Mouse (Mus musculus) midbrain, postnatal 0 days (tissue): Measurements from ENCODE around the gene Pacs2. TPM values are rescaled to one million over a fixed set of nuclear protein-coding genes. Genes with fewer than 3 reads are reported as not detected.

Experiments used
- ATAC-seq: fragments of 200-750 bp; cut with Nextera tagmentation; 2 replicates; pipeline ENCODE4 v1.8.0; 2017; ENCODE audit warnings: moderate number of reproducible peaks, mild to moderate bottlenecking, moderate TSS enrichment, moderate library complexity; ENCODE audit not compliant: low FRiP score
- DNase-seq: peaks from one replicate; pipeline ENCODE4 v3.0.0-alpha.2; 2015; ENCODE audit warnings: low spot score
- H3K27ac ChIP-seq: fragments of 300-500 bp; sonication (generic); 2 replicates; pipeline ENCODE4 v1.5.1; 2014; ENCODE audit warnings: low read depth, mild to moderate bottlenecking, low read length, mixed read lengths
- H3K27me3 ChIP-seq: fragments of 300-500 bp; sonication (generic); 2 replicates; pipeline ENCODE4 v1.6.1; 2014; ENCODE audit warnings: low read length, control low read depth, mixed read lengths; ENCODE audit not compliant: insufficient read depth
- H3K36me3 ChIP-seq: fragments of 300-500 bp; sonication (generic); 2 replicates; pipeline ENCODE4 v1.6.1; 2014; ENCODE audit warnings: low read length, control low read depth, mixed read lengths; ENCODE audit not compliant: insufficient read depth
- H3K4me1 ChIP-seq: fragments of 300-500 bp; sonication (generic); 2 replicates; pipeline ENCODE4 v1.6.1; 2014; ENCODE audit warnings: mild to moderate bottlenecking, control low read depth, antibody characterized with exemption, low read length, mixed read lengths; ENCODE audit not compliant: insufficient read depth
- H3K4me2 ChIP-seq: fragments of 300-500 bp; sonication (generic); 2 replicates; pipeline ENCODE4 v1.6.1; 2014; ENCODE audit warnings: low read depth, mild to moderate bottlenecking, low read length, mixed read lengths; ENCODE audit not compliant: poor library complexity, severe bottlenecking
- H3K4me3 ChIP-seq: fragments of 300-500 bp; sonication (generic); 2 replicates; pipeline ENCODE4 v1.5.1; 2014; ENCODE audit warnings: low read depth, mild to moderate bottlenecking, low read length, moderate library complexity
- H3K9ac ChIP-seq: fragments of 300-500 bp; sonication (generic); replicated peaks from 2 replicates; pipeline ENCODE4 v1.6.1; 2014; ENCODE audit warnings: mild to moderate bottlenecking, low read length, moderate library complexity, mixed read lengths; ENCODE audit not compliant: poor library complexity, severe bottlenecking
- H3K9me3 ChIP-seq: fragments of 300-500 bp; sonication (generic); 2 replicates; pipeline ENCODE4 v1.6.1; 2016; ENCODE audit warnings: low read length, control low read depth
- CTCF ChIP-seq: IDR thresholded peaks from 2 replicates; pipeline ENCODE4 v1.5.1; 2016; ENCODE audit warnings: antibody characterized with exemption, mild to moderate bottlenecking
- WGBS: fragments of 180-500 bp; shearing (Covaris S2); extraction: QIAGEN DNeasy Blood & Tissue Kit; methylation state at CpG from one replicate; pipeline ENCODE4 v1.1.7; 2014; 5-methylcytosine and 5-hydroxymethylcytosine counted together
- polyA plus RNA-seq: library from polyadenylated mRNA; unstranded; fragments of >200 nt; fragmentation: Nextera tagmentation; extraction: Ambion mirVana; gene quantifications from 2 replicates; pipeline ENCODE4 v1.2.1, GENCODE M21; 2015
- total RNA-seq: library from RNA; depleted of rRNA; stranded (reverse); fragments of >200 nt; gene quantifications from 2 replicates; pipeline ENCODE4 v1.2.3, GENCODE M21; 2014

Gene Pacs2
- total and polyA plus RNA-seq, 2 experiments from 2014 or later: 25.8 to 162 TPM

- WGBS: 10% methylated on average over 15 of the region's 15 CpGs
- peaks cover 13% of the 10 kb centered on the region for H3K4me1 ChIP-seq
- H3K27me3 ChIP-seq: no peaks in the 10 kb centered on the region
- H3K9ac ChIP-seq: peak overlapping the region; percentile 80
- peak overlapping the region; percentile 41 for H3K4me3 ChIP-seq
- peak; percentile 26 for DNase-seq
- no peaks in the 10 kb centered on the region for H3K9me3 ChIP-seq
- peaks cover 32% of the 10 kb centered on the region for H3K36me3 ChIP-seq
- no peak for TF ChIP-seq CTCF
- H3K4me2 ChIP-seq: peak overlapping the region; percentile 85
- H3K27ac ChIP-seq: peak overlapping the region; percentile 97
- peak; percentile 29 for ATAC-seq
Observed at GRCm38 (mm10) chr12:113073420-113074328, 59.4 kb downstream of the Pacs2 start.

GRCm38 (mm10) chr12:113074329-113075062, 60.2 kb downstream of the Pacs2 start, which contains the start of gene Tex22:
Gene Tex22 (plus strand): TSS chr12:113074502.
- peak within 1 kb of the TSS; percentile 80 for H3K9ac ChIP-seq
- ATAC-seq: peak; percentile 92
- WGBS: under 1% methylated on average over 31 of the region's 32 CpGs
- H3K36me3 ChIP-seq: peaks cover 23% of the 10 kb centered on the region
- peak within 1 kb of the TSS; percentile 41 for H3K4me3 ChIP-seq
- peak; percentile 90 for DNase-seq
- no peak for TF ChIP-seq CTCF
- no peaks in the 10 kb centered on the region for H3K27me3 ChIP-seq
- peak within 1 kb of the TSS; percentile 85 for H3K4me2 ChIP-seq
- peak within 1 kb of the TSS; percentile 97 for H3K27ac ChIP-seq
- no peaks in the 10 kb centered on the region for H3K9me3 ChIP-seq
- H3K4me1 ChIP-seq: peaks cover 13% of the 10 kb centered on the region

GRCm38 (mm10) chr12:113075063-113075454, 60.8 kb downstream of the Pacs2 start:
- ATAC-seq (peak; percentile 81), DNase-seq (peak; percentile 95)
- Histone ChIP-seq H3K9ac (peak overlapping the region; percentile 80), H3K9me3 (no peaks in the 10 kb centered on the region), H3K27me3 (no peaks in the 10 kb centered on the region), H3K36me3 (peaks cover 18% of the 10 kb centered on the region), H3K4me2 (peak overlapping the region; percentile 85), H3K27ac (peak overlapping the region; percentile 97), H3K4me1 (peaks cover 13% of the 10 kb centered on the region), H3K4me3 (peak overlapping the region; percentile 41)
- TF ChIP-seq CTCF: peak; percentile 96
- whole genome bisulfite sequencing: 3% methylated on average over 10 of the region's 10 CpGs

GRCm38 (mm10) chr12:113075486-113075885, 61.2 kb downstream of the Pacs2 start:
- 60% methylated on average over 6 of the region's 6 CpGs for WGBS
- H3K27ac ChIP-seq: peak overlapping the region; percentile 97
- no peak overlapping the region; the same call in 1 of the 2 replicates for H3K4me3 ChIP-seq

GRCm38 (mm10) chr12:113087276-113087675, 73.0 kb downstream of the Pacs2 start:
- H3K9ac ChIP-seq: no peak overlapping the region
- DNase-seq (no peak), ATAC-seq (no peak)
- no peak for TF ChIP-seq CTCF
- H3K4me2 ChIP-seq: no peak overlapping the region
- H3K27me3 ChIP-seq: no peaks in the 10 kb centered on the region
- H3K4me1 ChIP-seq: no peaks in the 10 kb centered on the region
- WGBS: 62% methylated on average over 3 of the region's 3 CpGs
- no peaks in the 10 kb centered on the region for H3K9me3 ChIP-seq
- H3K27ac ChIP-seq: no peak overlapping the region
- H3K4me3 ChIP-seq: no peak overlapping the region
- H3K36me3 ChIP-seq: no peaks in the 10 kb centered on the region

More at GRCm38 (mm10) chr12:113075486-113075885, 61.2 kb downstream of the Pacs2 start:
- Histone ChIP-seq H3K4me1 (peaks cover 13% of the 10 kb centered on the region), H3K27me3 (no peaks in the 10 kb centered on the region), H3K4me2 (peak overlapping the region; percentile 85), H3K9me3 (no peaks in the 10 kb centered on the region), H3K36me3 (peaks cover 13% of the 10 kb centered on the region), H3K9ac (no peak overlapping the region)
- ATAC-seq: no peak
- no peak for DNase-seq
- TF ChIP-seq CTCF: no peak
